Mouse (Mus musculus) hindbrain, embryonic 11.5 days (tissue): Measurements from ENCODE around the gene Atp8a1. TPM values are rescaled to one million over a fixed set of nuclear protein-coding genes. Genes with fewer than 3 reads are reported as not detected.

Source experiments
- ATAC-seq: fragments of 200-750 bp; cut with Nextera tagmentation; 2 replicates; pipeline ENCODE4 v1.8.0; 2017; ENCODE audit warnings: mild to moderate bottlenecking, moderate TSS enrichment, moderate library complexity; ENCODE audit not compliant: low FRiP score
- DNase-seq: peaks from one replicate; pipeline ENCODE4 v3.0.0-alpha.2; 2015; ENCODE audit warnings: low spot score
- H3K27ac ChIP-seq: fragments of 300-500 bp; sonication (generic); 2 replicates; pipeline ENCODE4 v1.5.1; 2014; ENCODE audit warnings: mild to moderate bottlenecking, low read depth, low read length
- H3K27me3 ChIP-seq: fragments of 300-500 bp; sonication (generic); 2 replicates; pipeline ENCODE4 v1.6.1; 2014; ENCODE audit warnings: mild to moderate bottlenecking, low read length, moderate library complexity, mixed read lengths; ENCODE audit not compliant: control insufficient read depth, insufficient read depth
- H3K36me3 ChIP-seq: fragments of 300-500 bp; sonication (generic); 2 replicates; pipeline ENCODE4 v1.6.1; 2014; ENCODE audit warnings: mild to moderate bottlenecking, low read length, moderate library complexity, mixed read lengths; ENCODE audit not compliant: control insufficient read depth, insufficient read depth
- H3K4me1 ChIP-seq: fragments of 300-500 bp; sonication (generic); replicated peaks from 2 replicates; pipeline ENCODE4 v1.6.1; 2014; ENCODE audit warnings: low read length, mixed read lengths; ENCODE audit not compliant: control insufficient read depth, insufficient read depth
- H3K4me2 ChIP-seq: fragments of 300-500 bp; sonication (generic); replicated peaks from 2 replicates; pipeline ENCODE4 v1.6.1; 2014; ENCODE audit warnings: mild to moderate bottlenecking, low read depth, low read length
- H3K4me3 ChIP-seq: fragments of 300-500 bp; sonication (generic); 2 replicates; pipeline ENCODE4 v1.5.1; 2014; ENCODE audit warnings: low read depth, low read length
- H3K9ac ChIP-seq: fragments of 300-500 bp; sonication (generic); 2 replicates; pipeline ENCODE4 v1.6.1; 2014; ENCODE audit warnings: low read depth, low read length
- H3K9me3 ChIP-seq: fragments of 300-500 bp; sonication (generic); 2 replicates; pipeline ENCODE4 v1.6.1; 2016; ENCODE audit warnings: low read length; ENCODE audit not compliant: control insufficient read depth
- WGBS: fragments of 180-500 bp; shearing (Covaris S2); extraction: QIAGEN DNeasy Blood & Tissue Kit; methylation state at CpG from one replicate; pipeline ENCODE4 v1.1.7; 2014; 5-methylcytosine and 5-hydroxymethylcytosine counted together
- polyA plus RNA-seq: library from polyadenylated mRNA; unstranded; fragments of >200 nt; fragmentation: Nextera tagmentation; extraction: Ambion mirVana; gene quantifications from 2 replicates; pipeline ENCODE4 v1.2.1, GENCODE M21; 2014

Atp8a1 gene
- polyA plus RNA-seq, 1 experiment from 2014 or later = 24.8 TPM

DNA sequence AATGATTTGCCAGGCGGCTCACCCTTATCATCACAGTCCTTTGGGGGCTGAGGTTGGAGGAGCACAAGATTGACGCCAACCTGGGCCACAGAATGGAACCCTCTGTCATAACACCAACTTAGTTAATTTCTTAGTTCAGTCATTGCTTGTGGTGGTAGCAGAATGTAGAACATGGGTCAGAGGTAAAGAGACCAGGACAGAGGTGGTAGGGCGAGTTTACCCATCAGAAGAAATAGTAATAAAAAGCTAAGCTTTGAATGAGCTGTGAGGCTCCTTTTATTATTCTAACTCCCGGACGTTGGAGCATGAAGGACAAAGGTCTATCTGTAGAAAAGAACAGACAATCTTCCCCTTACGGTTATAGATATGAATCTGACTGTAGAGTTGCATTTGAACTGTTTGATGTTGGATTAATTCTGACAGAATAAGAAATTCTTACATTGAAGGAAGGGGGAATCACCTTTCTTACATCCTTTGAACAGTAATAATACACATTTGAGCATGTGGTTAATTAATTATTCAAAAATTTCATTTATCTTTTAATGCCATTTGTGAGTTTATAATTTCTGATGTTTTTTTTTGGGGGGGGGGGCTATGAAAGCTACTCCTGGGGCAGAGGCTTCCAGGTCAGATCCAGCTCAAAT, 7.9 kb upstream of the Atp8a1 start:
- Histone ChIP-seq H3K9me3 (no peaks in the 10 kb centered on the region), H3K27me3 (no peaks in the 10 kb centered on the region), H3K36me3 (no peaks in the 10 kb centered on the region), H3K27ac (no peak overlapping the region), H3K4me1 (no peaks in the 10 kb centered on the region), H3K9ac (no peak overlapping the region), H3K4me3 (no peak overlapping the region), H3K4me2 (no peak overlapping the region)
- DNase-seq = no peak
- 85% methylated on average over 6 of the region's 6 CpGs for WGBS
- ATAC-seq = no peak

DNA sequence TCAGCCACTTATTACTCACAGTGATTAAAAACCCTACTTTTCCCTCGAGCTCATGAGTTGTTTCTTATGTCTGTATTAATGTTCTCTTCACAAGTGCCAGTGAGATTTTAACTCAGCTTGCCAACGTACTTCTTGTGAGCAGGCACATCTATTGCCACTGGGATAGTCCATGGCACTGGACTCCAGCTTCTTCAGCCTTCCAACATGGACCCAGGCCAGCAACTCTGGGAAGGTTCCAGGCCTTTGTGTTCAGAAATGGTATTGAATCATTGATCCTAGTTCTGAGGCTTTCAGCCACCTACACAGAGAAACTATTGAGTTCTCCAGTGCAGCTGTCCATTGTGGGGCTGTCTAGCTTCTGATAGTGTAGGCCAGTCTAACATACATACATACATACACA, 5.6 kb upstream of the Atp8a1 start:
- ATAC-seq (no peak), DNase-seq (no peak)
- Histone ChIP-seq H3K36me3 (no peaks in the 10 kb centered on the region), H3K4me2 (no peak overlapping the region), H3K27ac (no peak overlapping the region), H3K27me3 (no peaks in the 10 kb centered on the region), H3K9ac (no peak overlapping the region), H3K4me3 (no peak overlapping the region), H3K4me1 (no peaks in the 10 kb centered on the region), H3K9me3 (no peaks in the 10 kb centered on the region)
- WGBS = 81% methylated on average over 2 of the region's 2 CpGs

DNA sequence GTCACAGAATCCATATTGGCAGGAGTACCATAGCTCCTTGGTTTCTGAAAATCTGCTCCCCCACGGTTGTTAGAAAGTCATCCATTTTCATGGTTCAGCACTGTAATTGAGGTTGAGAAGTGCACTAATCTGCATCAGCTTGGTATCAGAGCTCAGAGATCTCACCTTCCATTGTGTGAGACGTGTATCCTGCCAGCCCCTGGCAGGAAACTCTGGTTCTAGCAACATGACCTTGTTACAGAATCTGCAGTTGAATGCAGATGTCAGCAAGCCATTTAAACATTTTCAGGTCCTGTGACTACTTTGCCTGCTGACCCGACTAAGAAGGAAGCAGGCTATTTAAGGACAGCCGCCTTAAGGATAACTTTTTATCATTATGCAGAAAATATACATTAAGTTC, 2.2 kb upstream of the Atp8a1 start:
- peaks cover 4% of the 10 kb centered on the region; the same call in 1 of the 2 replicates for H3K4me1 ChIP-seq
- WGBS = 79% methylated on average over 4 of the region's 4 CpGs
- DNase-seq (no peak), ATAC-seq (no peak)
- no peak overlapping the region for H3K27ac ChIP-seq
- no peaks in the 10 kb centered on the region for H3K27me3 ChIP-seq
- H3K36me3 ChIP-seq = no peaks in the 10 kb centered on the region
- no peak overlapping the region for H3K4me3 ChIP-seq
- H3K9me3 ChIP-seq = no peaks in the 10 kb centered on the region
- no peak overlapping the region for H3K4me2 ChIP-seq
- H3K9ac ChIP-seq = no peak overlapping the region

DNA sequence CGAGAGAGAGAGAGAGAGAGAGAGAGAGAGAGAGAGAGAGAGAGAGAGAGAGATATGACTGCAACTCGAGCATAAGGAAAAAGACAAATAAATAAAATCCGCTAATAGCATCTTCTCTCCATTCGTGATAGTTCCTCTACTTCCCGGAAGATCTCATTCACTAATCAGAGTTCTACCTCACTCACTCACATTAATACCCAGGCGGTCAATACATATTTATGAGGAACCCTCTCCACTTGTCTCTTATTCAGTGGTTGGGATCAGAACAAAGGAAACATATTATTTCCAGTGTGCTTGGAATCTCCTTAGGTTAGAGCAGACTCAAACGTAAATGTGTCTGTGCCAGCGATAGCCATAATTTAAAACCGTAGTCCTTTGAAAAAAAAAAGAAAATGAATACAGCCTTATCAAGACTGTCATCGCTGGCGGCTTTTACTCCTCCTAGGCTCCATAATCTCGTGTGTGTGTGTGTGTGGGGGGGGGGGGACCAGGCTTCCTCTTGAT, 1.3 kb upstream of the Atp8a1 start:
- H3K9ac ChIP-seq = no peak overlapping the region
- peaks cover 4% of the 10 kb centered on the region; the same call in 1 of the 2 replicates for H3K4me1 ChIP-seq
- no peaks in the 10 kb centered on the region for H3K9me3 ChIP-seq
- H3K4me3 ChIP-seq = no peak overlapping the region; the same call in 1 of the 2 replicates
- DNase-seq = no peak
- 63% methylated on average over 12 of the region's 12 CpGs for WGBS
- peak overlapping the region; percentile 85; the same call in 1 of the 2 replicates for H3K4me2 ChIP-seq
- H3K36me3 ChIP-seq = no peaks in the 10 kb centered on the region
- no peaks in the 10 kb centered on the region for H3K27me3 ChIP-seq
- ATAC-seq = no peak
- no peak overlapping the region for H3K27ac ChIP-seq

DNA sequence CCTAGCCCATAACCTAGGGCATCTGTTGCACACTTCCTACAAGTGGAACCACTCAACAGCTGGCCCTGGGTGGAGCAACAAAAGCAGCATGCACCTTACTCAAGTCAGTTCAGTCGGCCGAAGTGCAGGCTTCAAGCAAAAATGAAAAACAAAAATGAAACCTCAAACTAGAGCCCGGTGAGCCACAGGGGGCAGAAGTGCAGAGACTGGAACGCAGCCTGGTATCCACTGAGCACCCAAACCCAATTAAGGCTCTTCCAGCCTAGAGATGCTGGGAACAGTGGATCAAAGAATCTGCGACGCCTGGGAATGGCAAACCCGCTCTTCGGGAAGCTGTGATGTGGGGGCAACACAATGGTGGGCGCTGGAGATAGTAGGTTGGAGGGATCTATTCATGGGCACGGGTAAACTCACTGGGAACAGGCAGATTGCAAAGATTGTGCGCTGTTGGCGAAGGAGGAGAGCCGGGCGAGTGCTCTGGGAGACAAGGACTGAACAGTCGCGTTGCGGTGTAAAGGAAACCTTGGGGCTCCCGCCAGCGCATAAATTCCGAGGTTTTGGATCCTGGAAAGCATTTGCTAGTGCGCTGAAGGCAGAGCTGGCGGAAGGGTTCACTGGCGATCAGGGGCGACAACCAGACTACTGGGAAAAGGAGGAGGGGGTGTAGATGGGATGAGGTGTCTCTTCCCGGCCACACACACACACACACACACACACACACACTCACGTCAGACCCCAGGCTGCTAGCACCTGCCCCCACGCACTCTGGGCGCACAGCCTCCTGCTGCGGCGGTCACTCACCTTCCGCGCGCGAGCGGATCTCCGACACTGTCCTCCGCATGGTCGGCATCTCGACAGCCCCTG, 641 bp downstream of the Atp8a1 start:
- peak overlapping the region; percentile 85 for H3K4me2 ChIP-seq
- H3K9ac ChIP-seq = peak overlapping the region; percentile 67
- no peaks in the 10 kb centered on the region for H3K9me3 ChIP-seq
- no peaks in the 10 kb centered on the region for H3K27me3 ChIP-seq
- 1% methylated on average over 39 of the region's 39 CpGs for WGBS
- H3K27ac ChIP-seq = peak overlapping the region; percentile 73
- peak; percentile 0; the same call in 1 of the 2 replicates for ATAC-seq
- H3K36me3 ChIP-seq = no peaks in the 10 kb centered on the region
- peak; percentile 64 for DNase-seq
- peaks cover 4% of the 10 kb centered on the region; the same call in 1 of the 2 replicates for H3K4me1 ChIP-seq
- peak overlapping the region; percentile 83 for H3K4me3 ChIP-seq

DNA sequence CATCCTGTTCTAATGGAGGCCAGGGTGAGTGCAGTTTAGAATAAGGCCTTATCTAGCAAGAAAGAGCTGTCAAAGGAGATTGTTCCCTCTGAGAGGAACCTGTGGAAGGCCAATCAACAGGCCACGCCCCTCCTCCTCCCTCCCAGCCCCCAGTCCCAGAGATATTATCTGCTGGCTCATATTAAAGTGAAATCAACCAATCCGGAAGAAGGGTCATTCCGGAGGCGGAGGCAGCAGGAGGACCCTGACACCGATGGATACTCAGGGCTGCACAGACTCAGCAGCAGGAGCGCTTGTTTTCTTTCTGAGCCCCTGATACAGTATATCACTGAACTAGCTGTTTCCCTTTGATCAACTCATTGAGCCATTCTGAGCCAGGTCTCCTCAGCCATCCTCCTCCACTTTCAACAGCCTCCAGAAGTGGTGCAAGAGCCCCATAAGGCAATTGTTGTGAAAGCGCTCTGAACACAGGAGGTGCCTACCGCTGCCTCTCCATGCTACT, 2.0 kb downstream of the Atp8a1 start:
- DNase-seq (peak; percentile 51), ATAC-seq (no peak)
- 0 out of 2 replicates have a peak overlapping the region, but pooled peaks have one; percentile 15 for H3K9ac ChIP-seq
- peak overlapping the region; percentile 85 for H3K4me2 ChIP-seq
- peaks cover 4% of the 10 kb centered on the region; the same call in 1 of the 2 replicates for H3K4me1 ChIP-seq
- H3K27me3 ChIP-seq = no peaks in the 10 kb centered on the region
- WGBS = 27% methylated on average over 8 of the region's 8 CpGs
- no peaks in the 10 kb centered on the region for H3K36me3 ChIP-seq
- peak overlapping the region; percentile 83 for H3K4me3 ChIP-seq
- H3K27ac ChIP-seq = no peak overlapping the region
- H3K9me3 ChIP-seq = no peaks in the 10 kb centered on the region

DNA sequence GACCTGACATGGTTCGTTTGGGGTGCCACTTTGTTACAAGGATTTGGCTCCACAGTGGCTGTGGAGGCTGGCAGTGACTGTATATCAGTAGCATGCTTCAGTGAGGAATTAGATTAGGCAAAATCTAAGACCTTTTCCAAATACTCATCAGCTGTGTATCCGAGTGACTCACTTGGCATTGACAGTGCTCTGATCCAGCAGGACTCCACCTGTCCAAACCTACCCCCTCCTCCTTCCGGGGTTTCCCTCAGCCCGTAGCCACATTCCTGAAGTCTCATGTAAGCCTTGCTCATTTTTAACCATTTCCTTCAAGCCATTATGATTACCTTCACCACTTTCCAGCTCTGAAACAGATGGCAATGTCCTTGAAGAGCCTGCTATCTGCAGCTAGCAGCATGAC, 3.2 kb downstream of the Atp8a1 start:
- H3K4me1 ChIP-seq = peaks cover 4% of the 10 kb centered on the region; the same call in 1 of the 2 replicates
- H3K36me3 ChIP-seq = no peaks in the 10 kb centered on the region
- H3K27ac ChIP-seq = no peak overlapping the region
- H3K4me2 ChIP-seq = no peak overlapping the region
- no peak overlapping the region for H3K4me3 ChIP-seq
- H3K9me3 ChIP-seq = no peaks in the 10 kb centered on the region
- WGBS = 86% methylated on average over 4 of the region's 4 CpGs
- no peaks in the 10 kb centered on the region for H3K27me3 ChIP-seq
- H3K9ac ChIP-seq = no peak overlapping the region
- DNase-seq (no peak), ATAC-seq (no peak)

DNA sequence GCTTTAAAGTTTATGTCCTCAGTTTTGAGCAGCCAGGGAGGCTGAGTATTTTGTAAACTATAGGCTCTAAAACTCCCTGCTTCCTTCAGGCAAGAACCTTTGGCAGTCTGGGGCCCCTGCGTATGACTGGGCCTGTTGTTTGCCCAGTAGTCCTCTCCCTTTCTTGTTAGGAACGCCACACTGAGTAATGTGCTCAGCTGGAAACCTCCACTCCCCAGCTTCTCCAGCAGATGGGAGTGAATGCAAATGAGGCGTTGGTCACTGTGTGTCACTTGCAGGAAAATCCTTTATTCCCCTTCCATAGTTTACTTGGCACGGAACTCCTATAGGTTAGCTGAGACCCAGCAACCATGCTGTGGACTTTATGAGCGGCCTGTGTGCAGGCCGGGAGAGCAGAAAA, 4.9 kb downstream of the Atp8a1 start:
- H3K9ac ChIP-seq = no peak overlapping the region
- no peak overlapping the region for H3K4me2 ChIP-seq
- no peaks in the 10 kb centered on the region for H3K27me3 ChIP-seq
- H3K4me3 ChIP-seq = no peak overlapping the region
- DNase-seq = peak; percentile 59
- peaks cover 4% of the 10 kb centered on the region; the same call in 1 of the 2 replicates for H3K4me1 ChIP-seq
- H3K27ac ChIP-seq = peak overlapping the region; percentile 54
- peak; percentile 63 for ATAC-seq
- no peaks in the 10 kb centered on the region for H3K36me3 ChIP-seq
- no peaks in the 10 kb centered on the region for H3K9me3 ChIP-seq
- 14% methylated on average over 6 of the region's 6 CpGs for WGBS
